In genomic region chr11:72132266-72132665, GRCm38 (mm10) we compare ENCODE assay signal across 8 mouse cellular contexts. TPM values are rescaled to one million over a fixed set of nuclear protein-coding genes. Genes with fewer than 3 reads are reported as not detected.
A peak's percentile ranks its signal among the peaks of the same experiment; 100 is the strongest.
DNase-seq lines count a peak whose midpoint lies in the region; ATAC-seq lines count a peak whose summit lies in the region.

No protein-coding gene starts in this region.

- no peak overlapping the region; the same call in 1 of the 2 replicates for H3K9ac ChIP-seq in embryonic facial prominence, embryonic 14.5 days (ENCODE audit: low read depth, low read length)
- no peak overlapping the region for H3K9ac ChIP-seq in stomach, embryonic 16.5 days (ENCODE audit: low read length)
- no peak overlapping the region for H3K9ac ChIP-seq in hindbrain, embryonic 13.5 days

- H3K4me1 ChIP-seq in embryonic facial prominence, embryonic 14.5 days (ENCODE audit: control insufficient read depth, insufficient read depth, low read length) = peaks cover 27% of the 10 kb centered on the region
- peaks cover 38% of the 10 kb centered on the region for H3K4me1 ChIP-seq in stomach, embryonic 16.5 days (ENCODE audit: control insufficient read depth, insufficient read depth, low read length)
- H3K4me1 ChIP-seq in hindbrain, embryonic 13.5 days (replicated peaks) = peaks cover 57% of the 10 kb centered on the region

- H3K9me3 ChIP-seq in embryonic facial prominence, embryonic 14.5 days (ENCODE audit: control insufficient read depth, low read length) = no peaks in the 10 kb centered on the region
- no peaks in the 10 kb centered on the region for H3K9me3 ChIP-seq in stomach, embryonic 16.5 days (replicated peaks; ENCODE audit: control insufficient read depth, low read length)
- H3K9me3 ChIP-seq in hindbrain, embryonic 13.5 days = no peaks in the 10 kb centered on the region

- 0 out of 2 replicates have a peak overlapping the region, but pooled peaks have one; percentile 1 for H3K4me2 ChIP-seq in embryonic facial prominence, embryonic 14.5 days (ENCODE audit: low read depth, low read length)
- no peak overlapping the region for H3K4me2 ChIP-seq in stomach, embryonic 16.5 days (ENCODE audit: low read depth, low read length)
- no peak overlapping the region for H3K4me2 ChIP-seq in hindbrain, embryonic 13.5 days

- no peak overlapping the region for H3K27ac ChIP-seq in embryonic facial prominence, embryonic 14.5 days (replicated peaks; ENCODE audit: low read depth, low read length)
- peak overlapping the region; percentile 74 for H3K27ac ChIP-seq in stomach, embryonic 16.5 days (ENCODE audit: low read length)
- no peak overlapping the region for H3K27ac ChIP-seq in hindbrain, embryonic 13.5 days

- no peaks in the 10 kb centered on the region for H3K36me3 ChIP-seq in embryonic facial prominence, embryonic 14.5 days (ENCODE audit: control insufficient read depth, insufficient read depth, low read length)
- H3K36me3 ChIP-seq in stomach, embryonic 16.5 days (ENCODE audit: control insufficient read depth, insufficient read depth, low read length) = no peaks in the 10 kb centered on the region
- H3K36me3 ChIP-seq in hindbrain, embryonic 13.5 days = no peaks in the 10 kb centered on the region

- ATAC-seq in embryonic facial prominence, embryonic 14.5 days (ENCODE audit: low read depth) = no peak
- ATAC-seq in stomach, embryonic 16.5 days (ENCODE audit: insufficient read depth, low FRiP score) = peak; percentile 32; the same call in 1 of the 2 replicates
- ATAC-seq in hindbrain, embryonic 13.5 days (ENCODE audit: low FRiP score) = no peak

- DNase-seq in layer of hippocampus, postnatal 10 days (ENCODE audit: low spot score in 2 of 2) = peak; percentile 55 to 63
- no peak for DNase-seq in layer of hippocampus, postnatal 36 days
- peak; percentile 84 to 89 for DNase-seq in adrenal gland, adult (ENCODE audit: inconsistent age in 2 of 2, low spot score in 1 of 2)
- peak; percentile 66 for DNase-seq in embryonic facial prominence, embryonic 14.5 days (ENCODE audit: low spot score)
- peak; percentile 66 for DNase-seq in kidney, adult 9 months
- DNase-seq in thymus, postnatal 36 days = no peak

- H3K27me3 ChIP-seq in embryonic facial prominence, embryonic 14.5 days (replicated peaks; ENCODE audit: control insufficient read depth, insufficient read depth, low read length) = peaks cover 36% of the 10 kb centered on the region
- H3K27me3 ChIP-seq in stomach, embryonic 16.5 days (ENCODE audit: control insufficient read depth, insufficient read depth, low read length) = peaks cover 14% of the 10 kb centered on the region
- peaks cover 63% of the 10 kb centered on the region for H3K27me3 ChIP-seq in hindbrain, embryonic 13.5 days

- WGBS in embryonic facial prominence, embryonic 14.5 days = 15% methylated on average over 2 of the region's 3 CpGs
- 15% methylated on average over 3 of the region's 3 CpGs for WGBS in stomach, embryonic 16.5 days
- 20% methylated on average over 3 of the region's 3 CpGs for WGBS in hindbrain, embryonic 13.5 days

- H3K4me3 ChIP-seq in embryonic facial prominence, embryonic 14.5 days (ENCODE audit: low read depth, low read length) = no peak overlapping the region
- no peak overlapping the region for H3K4me3 ChIP-seq in stomach, embryonic 16.5 days (replicated peaks; ENCODE audit: low read length)
- no peak overlapping the region for H3K4me3 ChIP-seq in hindbrain, embryonic 13.5 days

RNA-seq across cellular contexts. Expression of gene Pitpnm3, which starts 3.3 kb away (rescaled TPM):
- 10 to 100 TPM; 17.5 to 17.8 TPM for total RNA-seq in layer of hippocampus, postnatal 10 days (2021)
- 10 to 100 TPM; 26.0 to 27.9 TPM for total RNA-seq in layer of hippocampus, postnatal 36 days (2021)
- polyA plus RNA-seq in embryonic facial prominence, embryonic 14.5 days (2014; fragmentation: Nextera tagmentation; extraction: Ambion mirVana) = 0.89 and 0.96 TPM in 2 replicates
- polyA plus RNA-seq in stomach, embryonic 16.5 days (2015; fragmentation: Nextera tagmentation; extraction: Ambion mirVana) = 0.63 and 1.0 TPM in 2 replicates
- 1.9 and 2.0 TPM in 2 replicates for polyA plus RNA-seq in hindbrain, embryonic 13.5 days (2015; fragmentation: Nextera tagmentation; extraction: Ambion mirVana)

Comparison
In these comparisons a context has a peak if more than half of its experiments do, and no peak if none do; other contexts are left out.
1. DNase-seq: peak in layer of hippocampus, postnatal 10 days (2 of 2), adrenal gland, adult (2 of 2), embryonic facial prominence, embryonic 14.5 days (single experiment) and kidney, adult 9 months (single experiment); none in layer of hippocampus, postnatal 36 days (0 of 2) and thymus, postnatal 36 days (0 of 2).